Mouse (Mus musculus) liver, postnatal 0 days (tissue): ENCODE measurements around the gene Trap1a. TPM values are rescaled to one million over a fixed set of nuclear protein-coding genes. Genes with fewer than 3 reads are reported as not detected.

ENCODE experiments used
- ATAC-seq: fragments of 200-750 bp; cut with Nextera tagmentation; 2 replicates; pipeline ENCODE4 v1.8.0; 2017; ENCODE audit warnings: mild to moderate bottlenecking, moderate library complexity
- DNase-seq: peaks from one replicate; pipeline ENCODE4 v3.0.0-alpha.2; 2016
- H3K27ac ChIP-seq: fragments of 300-500 bp; sonication (generic); 2 replicates; pipeline ENCODE4 v1.5.1; 2014; ENCODE audit warnings: antibody characterized with exemption, moderate library complexity, mild to moderate bottlenecking, low read depth
- H3K27me3 ChIP-seq: fragments of 300-500 bp; sonication (generic); 2 replicates; pipeline ENCODE4 v1.6.1; 2014; ENCODE audit warnings: low read length, control low read depth, mixed read lengths; ENCODE audit not compliant: insufficient read depth
- H3K36me3 ChIP-seq: fragments of 300-500 bp; sonication (generic); replicated peaks from 2 replicates; pipeline ENCODE4 v1.6.1; 2014; ENCODE audit warnings: mild to moderate bottlenecking, control low read depth, low read length, moderate library complexity, mixed read lengths; ENCODE audit not compliant: insufficient read depth
- H3K4me1 ChIP-seq: fragments of 300-500 bp; sonication (generic); 2 replicates; pipeline ENCODE4 v1.6.1; 2014; ENCODE audit warnings: antibody characterized with exemption, mild to moderate bottlenecking, control low read depth; ENCODE audit not compliant: insufficient read depth
- H3K4me2 ChIP-seq: fragments of 300-500 bp; sonication (generic); 2 replicates; pipeline ENCODE4 v1.6.1; 2014; ENCODE audit warnings: low read depth, mild to moderate bottlenecking, low read length, moderate library complexity, mixed read lengths
- H3K4me3 ChIP-seq: fragments of 300-500 bp; sonication (generic); 2 replicates; pipeline ENCODE4 v1.5.1; 2014; ENCODE audit warnings: low read depth, low read length
- H3K9ac ChIP-seq: fragments of 300-500 bp; sonication (generic); replicated peaks from 2 replicates; pipeline ENCODE4 v1.6.1; 2014; ENCODE audit warnings: mild to moderate bottlenecking, moderate library complexity
- H3K9me3 ChIP-seq: fragments of 300-500 bp; sonication (generic); 2 replicates; pipeline ENCODE4 v1.6.1; 2016; ENCODE audit warnings: mild to moderate bottlenecking, control low read depth, low read length, mixed read lengths
- CTCF ChIP-seq: sonication (generic); IDR thresholded peaks from 2 replicates; pipeline ENCODE4 v1.5.1; 2016; ENCODE audit warnings: antibody characterized with exemption, low read depth
- EP300 ChIP-seq: IDR thresholded peaks from 2 replicates; pipeline ENCODE4 v1.6.1; 2016; ENCODE audit warnings: antibody characterized with exemption, low read depth, mild to moderate bottlenecking
- WGBS: fragments of 180-500 bp; shearing (Covaris S2); extraction: QIAGEN DNeasy Blood & Tissue Kit; methylation state at CpG from one replicate; pipeline ENCODE4 v1.1.7; 2014; ENCODE audit not compliant: insufficient replicate concordance; 5-methylcytosine and 5-hydroxymethylcytosine counted together
- polyA plus RNA-seq: library from polyadenylated mRNA; unstranded; fragments of >200 nt; fragmentation: Nextera tagmentation; extraction: Ambion mirVana; gene quantifications from 2 replicates; pipeline ENCODE4 v1.2.1, GENCODE M21; 2015

The Trap1a gene
- polyA plus RNA-seq, 1 experiment from 2014 or later: not detected

DNA sequence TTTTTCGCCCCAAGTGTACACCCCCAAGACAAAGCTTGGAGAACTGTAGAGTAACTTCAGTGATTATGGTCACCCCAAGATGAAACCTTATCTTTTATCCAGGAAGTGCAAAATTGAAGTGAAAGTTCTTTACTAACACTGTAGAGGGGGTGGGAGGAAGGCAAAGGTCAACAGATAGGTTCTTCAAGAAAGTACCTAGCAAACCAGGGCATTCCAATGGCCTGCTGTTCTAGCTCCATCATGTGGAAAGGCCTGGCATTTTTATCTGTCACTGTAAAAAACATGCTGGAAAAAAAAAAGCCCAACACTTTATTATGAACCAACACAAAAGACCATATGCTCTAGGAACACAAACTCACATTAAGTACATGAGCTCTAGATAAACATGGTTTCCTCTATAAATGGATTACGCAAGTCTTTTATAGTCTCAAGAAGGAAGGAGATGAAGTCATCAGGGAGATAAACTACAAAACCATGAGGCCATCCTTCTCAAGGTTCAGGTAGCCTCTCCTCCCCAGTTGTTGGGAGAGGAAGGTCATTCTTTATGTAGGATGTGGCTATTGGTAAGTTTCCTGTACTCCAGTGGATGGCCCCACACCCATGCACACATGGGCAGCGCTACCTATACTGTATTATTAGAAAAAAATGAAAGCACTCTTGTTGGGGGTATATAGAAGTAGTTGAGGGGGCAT, 33.5 kb downstream of the Trap1a start:
- no peak for ATAC-seq
- Histone ChIP-seq H3K4me1 (no peaks in the 10 kb centered on the region), H3K4me3 (no peak overlapping the region), H3K9ac (no peak overlapping the region), H3K27ac (no peak overlapping the region), H3K36me3 (no peaks in the 10 kb centered on the region), H3K4me2 (no peak overlapping the region), H3K27me3 (no peaks in the 10 kb centered on the region), H3K9me3 (no peaks in the 10 kb centered on the region)
- TF ChIP-seq EP300 (no peak), CTCF (no peak)
- 72% methylated on average over 3 of the region's 3 CpGs for WGBS
- no peak for DNase-seq

DNA sequence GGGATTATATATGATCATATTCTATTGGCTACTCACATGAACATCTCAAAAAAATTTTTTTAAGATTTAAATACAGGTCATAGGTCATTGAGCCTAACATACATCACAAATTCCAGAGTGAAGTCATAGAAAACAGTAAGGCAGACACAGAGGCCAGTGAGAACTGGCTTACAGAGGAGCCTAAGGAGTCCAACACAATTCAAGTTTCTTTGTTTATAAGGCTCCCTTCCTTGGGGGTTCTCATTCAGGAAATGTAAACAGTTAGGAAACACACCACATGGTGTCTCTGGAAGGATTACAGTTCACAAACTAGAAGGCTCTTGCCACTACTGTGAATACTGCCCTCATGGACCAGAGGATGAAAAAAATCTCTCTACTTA, 34.0 kb downstream of the Trap1a start:
- TF ChIP-seq CTCF: no peak
- Histone ChIP-seq H3K9me3 (no peaks in the 10 kb centered on the region), H3K36me3 (no peaks in the 10 kb centered on the region), H3K27me3 (no peaks in the 10 kb centered on the region), H3K27ac (no peak overlapping the region), H3K4me3 (no peak overlapping the region), H3K4me1 (no peaks in the 10 kb centered on the region), H3K4me2 (no peak overlapping the region), H3K9ac (no peak overlapping the region)
- no peak for ATAC-seq
- DNase-seq: no peak

DNA sequence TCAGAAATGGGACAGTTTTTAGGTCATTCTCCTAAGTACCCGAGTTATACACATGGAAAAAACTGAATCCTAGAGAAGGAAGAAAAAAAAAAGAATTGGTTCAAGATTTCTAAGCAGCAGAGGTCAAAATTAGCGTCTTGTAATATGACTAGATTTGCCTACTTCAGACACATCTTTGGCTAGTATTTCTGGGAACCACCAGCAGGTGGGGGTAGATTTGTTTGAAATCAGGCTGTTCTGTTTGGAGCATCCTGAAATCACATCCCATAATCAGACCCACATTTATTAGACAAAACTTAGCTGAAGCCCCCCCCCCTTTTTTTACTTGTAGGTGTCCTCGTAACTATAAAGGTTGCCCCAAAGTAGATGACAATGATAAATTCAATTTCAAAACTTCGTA, 35.6 kb downstream of the Trap1a start:
- Histone ChIP-seq H3K4me1 (no peaks in the 10 kb centered on the region), H3K36me3 (no peaks in the 10 kb centered on the region), H3K27me3 (no peaks in the 10 kb centered on the region), H3K9me3 (no peaks in the 10 kb centered on the region), H3K27ac (no peak overlapping the region), H3K4me2 (no peak overlapping the region), H3K4me3 (no peak overlapping the region), H3K9ac (no peak overlapping the region)
- WGBS: 47% methylated on average over 4 of the region's 4 CpGs
- DNase-seq (no peak), ATAC-seq (no peak)
- peak; percentile 28 for TF ChIP-seq CTCF
- TF ChIP-seq EP300: no peak

DNA sequence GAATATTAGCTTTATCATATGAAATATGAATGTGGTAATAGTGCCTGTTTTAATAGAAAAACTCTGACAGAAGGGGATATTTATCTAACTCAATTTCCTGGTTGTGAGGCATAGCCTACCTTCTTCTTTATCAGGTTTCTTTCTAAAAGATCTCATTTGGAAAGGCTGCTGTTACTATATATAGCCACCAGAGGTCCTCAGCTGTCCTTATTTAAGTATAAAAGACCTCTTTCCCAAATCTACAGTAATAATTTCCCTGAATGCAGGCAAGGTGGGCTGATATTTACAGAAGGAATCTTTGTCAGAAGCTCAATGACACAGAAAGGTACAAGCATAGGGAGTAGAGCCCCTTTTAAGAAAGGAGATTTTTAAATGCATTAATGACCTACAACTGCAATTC, 39.2 kb downstream of the Trap1a start:
- Histone ChIP-seq H3K27ac (no peak overlapping the region), H3K9me3 (no peaks in the 10 kb centered on the region), H3K4me1 (no peaks in the 10 kb centered on the region), H3K4me2 (no peak overlapping the region), H3K4me3 (no peak overlapping the region), H3K36me3 (no peaks in the 10 kb centered on the region), H3K27me3 (no peaks in the 10 kb centered on the region), H3K9ac (no peak overlapping the region)
- no peak for DNase-seq
- TF ChIP-seq CTCF (peak; percentile 34), EP300 (no peak)
- no peak for ATAC-seq

Other genes with a start within 250 kb of the Trap1a start
- gene Serpina7, start 248.4 kb upstream of the Trap1a start, polyA plus RNA-seq: 118 and 119 TPM in 2 replicates
- 0.64 and 0.78 TPM in 2 replicates for gene 4930513O06Rik, start 247.4 kb upstream of the Trap1a start, polyA plus RNA-seq
- gene 4933428M09Rik, start 154.5 kb upstream of the Trap1a start, polyA plus RNA-seq: not detected in 2 replicates
- gene Mum1l1, start 123.6 kb upstream of the Trap1a start, polyA plus RNA-seq: 1.6 and 1.7 TPM in 2 replicates
- 2.1 and 2.5 TPM in 2 replicates for gene D330045A20Rik, start 146.7 kb downstream of the Trap1a start, polyA plus RNA-seq
- 91.1 and 96.0 TPM in 2 replicates for gene Rnf128, start 229.6 kb downstream of the Trap1a start, polyA plus RNA-seq